Comparison of ENCODE assay signal across 19 mouse cellular contexts in the genomic region with DNA sequence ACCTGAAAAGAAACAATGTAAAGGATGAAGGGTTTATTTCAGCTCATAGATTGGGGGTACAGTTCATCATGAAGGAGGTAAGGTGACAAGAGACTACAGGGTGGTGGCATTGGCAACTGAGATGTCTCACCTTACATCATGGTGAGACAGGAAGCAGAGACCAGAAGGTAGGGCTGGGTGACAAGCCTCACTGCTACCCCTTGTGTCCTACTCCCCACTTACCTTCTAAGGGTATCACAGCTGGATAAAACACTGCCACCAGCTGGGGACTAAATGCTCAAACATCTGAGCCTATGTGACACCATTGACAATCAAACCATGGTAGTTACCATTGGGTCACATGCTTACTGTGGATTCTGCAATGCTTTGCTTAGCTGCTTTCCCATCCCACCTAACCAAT.
A peak's percentile ranks its signal among the peaks of the same experiment; 100 is the strongest.
DNase-seq lines count a peak whose midpoint lies in the region; TF ChIP-seq lines count a peak whose summit lies in the region.
"Had no signal": no experiment of that assay in that cellular context is flagged by ENCODE, and none has a peak within 500 bp of the region (broad histone marks: within the 10 kb centered on the region; RNA-seq: fewer than 3 reads in every experiment).

No protein-coding gene starts in this region.

- no peaks in the 10 kb centered on the region for H3K4me1 ChIP-seq in thymus, adult 2 months (replicated peaks; ENCODE audit: control insufficient read depth, insufficient read depth, low read length)
- H3K4me1 ChIP-seq: heart, embryonic 13.5 days; hindbrain, embryonic 15.5 days had no signal

- DNase-seq in thymus, adult 2 months, result peak; percentile 12
- no peak for DNase-seq in thymus, adult 18-20 months
- DNase-seq in T-cell, adult 2 months (ENCODE audit: low spot score), result peak; percentile 12
- peak; percentile 46 for DNase-seq in naive thymus-derived CD4-positive, alpha-beta T cell, adult 2 months (ENCODE audit: low read depth)
- DNase-seq in thymus, postnatal 4 days, result peak; percentile 24
- no peak for DNase-seq in left cerebral cortex, postnatal 14 days (ENCODE audit: low spot score in 2 of 2)
- no peak for DNase-seq in spleen, adult 18-20 months
- no peak for DNase-seq in liver
- DNase-seq: adrenal gland, postnatal 10 days; B cell, adult 2 months; cerebellum, adult 11-12 months; cerebellum, adult 9-10 months; cerebellum, postnatal 25 days; gastrocnemius, adult 2 months; gastrocnemius, postnatal 25 days; heart, postnatal 36 days had no signal

- H3K36me3 ChIP-seq in thymus, adult 2 months (ENCODE audit: control insufficient read depth, insufficient read depth, low read length), result no peaks in the 10 kb centered on the region
- H3K36me3 ChIP-seq: embryonic facial prominence, embryonic 10.5 days; heart, embryonic 13.5 days; hindbrain, embryonic 15.5 days had no signal

- intact Hi-C loops in left cerebral cortex, postnatal 14 days (cut with DNase I), result no loop called here

- H3K27ac ChIP-seq in thymus, adult 2 months (ENCODE audit: control insufficient read depth, insufficient read depth, low read length), result no peak overlapping the region
- H3K27ac ChIP-seq: embryonic facial prominence, embryonic 10.5 days; gastrocnemius, adult 2 months; heart, embryonic 13.5 days; hindbrain, embryonic 15.5 days had no signal

- no peak overlapping the region for H3K4me3 ChIP-seq in thymus, adult 2 months (ENCODE audit: control insufficient read depth, insufficient read depth, low read length)
- H3K4me3 ChIP-seq: embryonic facial prominence, embryonic 10.5 days; gastrocnemius, adult 2 months; heart, embryonic 13.5 days; hindbrain, embryonic 15.5 days had no signal

- no peak for TF ChIP-seq CTCF in thymus, adult 2 months (IDR thresholded peaks at IDR 0.05; ENCODE audit: borderline replicate concordance, control insufficient read depth, extremely low read depth, insufficient read depth, low read length, poor library complexity)

- TF ChIP-seq POLR2A in thymus, adult 2 months (IDR thresholded peaks at IDR 0.05; ENCODE audit: control insufficient read depth, extremely low read depth, insufficient read depth, low read length, poor library complexity), result no peak

- no peaks in the 10 kb centered on the region for H3K27me3 ChIP-seq in thymus, adult 2 months (ENCODE audit: control insufficient read depth, insufficient read depth, low read length)
- H3K27me3 ChIP-seq: heart, embryonic 13.5 days; hindbrain, embryonic 15.5 days had no signal

Comparison
In these comparisons a context has a peak if more than half of its experiments do, and no peak if none do; other contexts are left out.
1. DNase-seq: peak in thymus, adult 2 months (single experiment), T-cell, adult 2 months (single experiment), naive thymus-derived CD4-positive, alpha-beta T cell, adult 2 months (single experiment) and thymus, postnatal 4 days (single experiment); none in thymus, adult 18-20 months (0 of 2), left cerebral cortex, postnatal 14 days (0 of 2), spleen, adult 18-20 months (0 of 2) and liver (single experiment).